Mouse (Mus musculus): ENCODE measurements around the gene Carmil1. TPM values are rescaled to one million over a fixed set of nuclear protein-coding genes. Genes with fewer than 3 reads are reported as not detected.

Carmil1 gene
- polyA plus RNA-seq, 1 experiment: 9.8 TPM

DNA sequence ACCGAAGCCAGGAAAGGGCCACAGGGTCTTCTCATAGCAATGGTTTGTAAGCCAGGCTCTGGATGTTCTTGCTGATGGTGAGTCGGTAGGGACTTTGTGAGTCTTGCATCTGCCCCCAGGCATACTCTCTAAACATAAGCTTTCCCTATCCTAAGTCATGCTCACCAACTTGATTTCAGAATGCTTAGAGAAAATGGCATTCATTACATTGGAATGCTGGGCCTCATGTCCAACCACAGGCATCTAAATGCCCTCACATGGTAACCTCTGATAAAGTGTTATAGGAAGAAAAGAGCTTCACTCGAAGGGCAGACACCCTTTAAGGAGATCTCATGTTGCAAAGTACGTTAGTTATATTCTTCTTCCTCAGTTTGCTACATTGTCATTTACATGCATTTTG lies 262.1 kb downstream of the Carmil1 start:
- Histone ChIP-seq H3K27ac (ENCODE audit: insufficient read depth, low read depth, low read length) (no peak overlapping the region), H3K36me3 (ENCODE audit: control insufficient read depth, insufficient read depth, low read length) (peaks cover 18% of the 10 kb centered on the region), H3K4me3 (ENCODE audit: low read depth, low read length) (no peak overlapping the region), H3K4me1 (ENCODE audit: control insufficient read depth, insufficient read depth, insufficient read length, low read length) (no peaks in the 10 kb centered on the region; the same call in 1 of the 2 replicates), H3K27me3 (ENCODE audit: control insufficient read depth, insufficient read depth, low read length) (no peaks in the 10 kb centered on the region)
- TF ChIP-seq CTCF (IDR thresholded peaks at IDR 0.05; ENCODE audit: extremely low read depth, insufficient read length, insufficient replicate concordance, low read depth, low read length): no peak
- 92% methylated on average over 4 of the region's 4 CpGs for WGBS

DNA sequence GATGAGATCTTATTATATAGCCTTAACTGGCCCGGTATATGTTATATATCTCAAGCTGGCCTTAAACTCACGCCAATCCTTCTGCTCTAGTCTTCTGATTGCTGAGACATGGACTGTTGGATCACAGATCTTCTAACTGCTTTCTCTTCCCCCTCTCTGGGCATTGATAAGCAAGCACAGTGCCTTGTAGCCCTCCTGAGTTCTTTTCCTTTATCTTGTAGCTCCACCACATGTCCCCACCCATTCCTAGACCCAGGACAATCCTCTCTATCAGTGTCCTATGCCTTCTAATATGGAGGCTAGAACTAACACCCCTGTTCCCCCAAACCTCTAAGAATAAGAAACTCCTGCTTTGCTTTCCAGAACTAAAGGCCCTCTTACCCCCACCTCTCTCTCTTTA lies 275.1 kb downstream of the Carmil1 start:
- Histone ChIP-seq H3K4me3 (ENCODE audit: low read depth, low read length) (no peak overlapping the region), H3K27me3 (ENCODE audit: control insufficient read depth, insufficient read depth, low read length) (no peaks in the 10 kb centered on the region), H3K4me1 (ENCODE audit: control insufficient read depth, insufficient read depth, insufficient read length, low read length) (no peaks in the 10 kb centered on the region), H3K27ac (ENCODE audit: insufficient read depth, low read depth, low read length) (no peak overlapping the region), H3K36me3 (ENCODE audit: control insufficient read depth, insufficient read depth, low read length) (peaks cover 3% of the 10 kb centered on the region; the same call in 1 of the 2 replicates)
- TF ChIP-seq POLR2A (IDR thresholded peaks at IDR 0.05; ENCODE audit: low read depth, low read length) (no peak), CTCF (IDR thresholded peaks at IDR 0.05; ENCODE audit: extremely low read depth, insufficient read length, insufficient replicate concordance, low read depth, low read length) (no peak)
- 81% methylated on average over 2 of the region's 2 CpGs for WGBS

DNA sequence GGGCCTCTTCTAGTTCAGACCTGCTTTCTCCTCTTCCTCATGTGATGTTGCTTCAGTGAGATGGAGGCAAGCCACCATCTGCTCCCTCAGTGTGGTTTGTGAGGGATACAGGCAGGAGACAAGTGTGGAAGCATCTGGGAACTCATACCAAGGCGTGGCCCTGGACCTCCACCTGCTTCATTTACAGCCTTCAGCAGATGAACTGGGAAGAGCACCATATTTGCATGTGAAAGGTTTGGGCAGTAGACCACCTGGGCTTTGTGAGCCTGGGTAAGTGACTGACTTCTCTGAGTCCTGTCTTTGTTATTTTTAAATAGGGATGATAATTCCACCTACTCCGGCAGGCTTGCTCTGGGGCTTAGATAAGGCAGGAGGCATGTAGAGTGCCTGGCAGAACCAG lies 278.8 kb downstream of the Carmil1 start:
- no peak for TF ChIP-seq POLR2A (IDR thresholded peaks at IDR 0.05; ENCODE audit: low read depth, low read length)
- TF ChIP-seq CTCF (IDR thresholded peaks at IDR 0.05; ENCODE audit: extremely low read depth, insufficient read length, insufficient replicate concordance, low read depth, low read length): no peak
- H3K4me3 ChIP-seq (ENCODE audit: low read depth, low read length): no peak overlapping the region
- no peaks in the 10 kb centered on the region for H3K36me3 ChIP-seq (ENCODE audit: control insufficient read depth, insufficient read depth, low read length)
- 58% methylated on average over 2 of the region's 2 CpGs for WGBS
- H3K27me3 ChIP-seq (ENCODE audit: control insufficient read depth, insufficient read depth, low read length): no peaks in the 10 kb centered on the region
- no peak overlapping the region for H3K27ac ChIP-seq (ENCODE audit: insufficient read depth, low read depth, low read length)
- no peaks in the 10 kb centered on the region for H3K4me1 ChIP-seq (ENCODE audit: control insufficient read depth, insufficient read depth, insufficient read length, low read length)

DNA sequence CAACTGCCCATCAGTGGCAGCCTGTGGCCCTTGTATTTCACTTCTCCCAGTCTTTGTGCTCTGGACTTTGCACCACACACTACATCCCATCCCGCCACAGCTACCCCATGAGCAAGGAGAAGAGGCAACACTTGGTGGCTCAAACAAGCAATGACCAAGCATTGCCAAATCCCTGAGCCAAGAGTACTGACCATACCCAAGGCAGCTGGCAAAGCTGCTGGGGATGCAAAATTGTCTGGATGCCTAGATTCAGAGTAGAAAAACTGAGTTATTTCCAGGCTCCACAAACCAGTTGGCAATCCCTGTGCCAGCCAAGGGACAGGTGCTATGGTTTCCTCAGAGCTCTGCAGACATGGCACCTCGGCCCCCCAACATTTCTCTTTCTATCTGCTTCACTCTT lies 279.5 kb downstream of the Carmil1 start:
- no peak for TF ChIP-seq POLR2A (IDR thresholded peaks at IDR 0.05; ENCODE audit: low read depth, low read length)
- TF ChIP-seq CTCF (IDR thresholded peaks at IDR 0.05; ENCODE audit: extremely low read depth, insufficient read length, insufficient replicate concordance, low read depth, low read length): no peak
- Histone ChIP-seq H3K27me3 (ENCODE audit: control insufficient read depth, insufficient read depth, low read length) (no peaks in the 10 kb centered on the region), H3K27ac (ENCODE audit: insufficient read depth, low read depth, low read length) (no peak overlapping the region), H3K4me3 (ENCODE audit: low read depth, low read length) (no peak overlapping the region), H3K36me3 (ENCODE audit: control insufficient read depth, insufficient read depth, low read length) (no peaks in the 10 kb centered on the region), H3K4me1 (ENCODE audit: control insufficient read depth, insufficient read depth, insufficient read length, low read length) (no peaks in the 10 kb centered on the region)
- 69% methylated on average over 2 of the region's 2 CpGs for WGBS

DNA sequence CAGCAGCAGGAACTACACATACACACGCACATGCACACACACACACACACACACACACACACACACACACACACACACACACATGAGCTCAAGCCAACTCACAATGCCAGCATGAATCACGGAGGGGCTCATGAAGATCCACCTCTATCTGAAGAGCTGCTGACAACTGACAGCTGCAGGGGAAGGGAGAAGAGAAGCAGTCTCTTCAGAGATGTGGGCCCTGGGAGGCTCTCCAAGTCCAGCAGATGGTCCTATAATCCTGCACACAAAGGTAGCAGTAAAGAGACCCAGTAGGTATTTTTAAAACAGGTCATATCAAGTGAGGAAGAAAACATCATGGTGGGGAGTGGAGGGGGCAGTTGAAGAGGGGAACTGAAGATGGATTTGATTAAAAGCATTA lies 281.8 kb downstream of the Carmil1 start:
- Histone ChIP-seq H3K36me3 (ENCODE audit: control insufficient read depth, insufficient read depth, low read length) (no peaks in the 10 kb centered on the region), H3K4me1 (ENCODE audit: control insufficient read depth, insufficient read depth, insufficient read length, low read length) (no peaks in the 10 kb centered on the region), H3K27me3 (ENCODE audit: control insufficient read depth, insufficient read depth, low read length) (no peaks in the 10 kb centered on the region), H3K27ac (ENCODE audit: insufficient read depth, low read depth, low read length) (no peak overlapping the region), H3K4me3 (ENCODE audit: low read depth, low read length) (no peak overlapping the region)
- 81% methylated on average over 2 of the region's 2 CpGs for WGBS
- TF ChIP-seq POLR2A (IDR thresholded peaks at IDR 0.05; ENCODE audit: low read depth, low read length) (no peak), CTCF (IDR thresholded peaks at IDR 0.05; ENCODE audit: extremely low read depth, insufficient read length, insufficient replicate concordance, low read depth, low read length) (no peak)

DNA sequence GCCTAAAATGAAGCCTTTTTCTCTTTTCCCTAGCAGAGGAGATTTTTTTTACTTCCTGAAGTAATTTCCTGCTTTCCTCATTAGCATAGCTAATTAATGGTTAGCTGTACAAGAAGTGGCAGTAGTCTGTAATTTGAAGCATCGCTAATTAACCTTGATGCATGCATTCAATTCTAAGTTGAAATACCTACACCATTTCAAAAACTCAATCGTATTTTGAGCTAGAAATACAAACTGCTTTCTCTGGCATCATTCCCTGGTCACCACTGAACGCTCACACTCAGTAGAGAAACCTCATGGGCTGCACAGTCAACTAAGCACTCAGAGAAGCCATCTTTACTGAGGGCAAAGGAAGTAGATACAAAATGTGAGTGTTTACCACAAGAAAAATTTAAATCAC lies 285.8 kb downstream of the Carmil1 start:
- Histone ChIP-seq H3K36me3 (ENCODE audit: control insufficient read depth, insufficient read depth, low read length) (no peaks in the 10 kb centered on the region), H3K27me3 (ENCODE audit: control insufficient read depth, insufficient read depth, low read length) (0 out of 2 replicates have a peak, but pooled peaks cover 8% of the 10 kb centered on the region), H3K4me3 (ENCODE audit: low read depth, low read length) (no peak overlapping the region), H3K4me1 (ENCODE audit: control insufficient read depth, insufficient read depth, insufficient read length, low read length) (no peaks in the 10 kb centered on the region), H3K27ac (ENCODE audit: insufficient read depth, low read depth, low read length) (no peak overlapping the region)
- 82% methylated on average over 3 of the region's 3 CpGs for WGBS
- no peak for TF ChIP-seq CTCF (IDR thresholded peaks at IDR 0.05; ENCODE audit: extremely low read depth, insufficient read length, insufficient replicate concordance, low read depth, low read length)
- TF ChIP-seq POLR2A (IDR thresholded peaks at IDR 0.05; ENCODE audit: low read depth, low read length): no peak

DNA sequence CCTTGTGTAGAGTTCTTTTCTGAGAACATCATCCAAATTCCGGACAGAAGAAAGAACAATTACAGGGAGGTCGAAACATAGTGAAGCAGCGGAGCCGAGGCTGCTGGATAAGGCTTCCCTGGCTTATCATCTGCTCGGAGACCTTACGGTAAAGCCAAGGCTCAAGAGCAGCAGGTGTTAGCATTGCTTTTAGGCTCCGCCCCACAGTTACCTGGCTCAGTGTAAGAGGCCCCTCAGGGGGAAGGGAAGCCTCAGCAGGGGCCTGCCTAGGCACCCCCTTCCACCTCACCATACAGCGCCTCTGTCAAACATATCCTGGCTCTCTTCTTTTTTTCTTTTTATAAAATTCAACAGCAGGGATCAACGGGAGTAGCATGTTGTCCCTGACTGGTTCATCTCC lies 286.6 kb downstream of the Carmil1 start:
- TF ChIP-seq CTCF (IDR thresholded peaks at IDR 0.05; ENCODE audit: extremely low read depth, insufficient read length, insufficient replicate concordance, low read depth, low read length) (no peak), POLR2A (IDR thresholded peaks at IDR 0.05; ENCODE audit: low read depth, low read length) (no peak)
- WGBS: 11% methylated on average over 9 of the region's 9 CpGs
- H3K4me1 ChIP-seq (ENCODE audit: control insufficient read depth, insufficient read depth, insufficient read length, low read length): no peaks in the 10 kb centered on the region

DNA sequence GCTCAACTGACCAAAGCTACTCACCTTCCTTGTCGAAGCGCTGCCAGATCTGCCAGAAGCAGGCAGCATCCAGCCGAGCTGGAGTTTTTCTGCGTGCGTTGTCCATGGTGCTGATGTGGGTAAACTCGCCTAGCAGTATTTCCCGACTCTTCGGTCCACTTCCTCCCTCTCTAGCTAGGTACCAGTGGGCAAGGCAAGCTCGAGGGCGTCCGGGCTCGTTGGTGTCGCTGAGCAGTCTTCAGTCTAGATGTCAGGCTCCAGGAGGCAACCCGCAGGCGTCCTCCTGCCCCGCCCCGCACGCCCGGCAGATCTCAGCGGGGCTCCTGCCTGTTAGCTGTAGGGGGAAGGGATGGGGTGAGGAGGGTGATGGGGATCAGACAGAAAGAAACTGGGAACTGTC lies 289.7 kb downstream of the Carmil1 start, which contains the start of gene Scgn:
Scgn (minus strand) TSS at position 287 of the 400 bp plus-strand sequence.
- no peak for TF ChIP-seq POLR2A (IDR thresholded peaks at IDR 0.05; ENCODE audit: low read depth, low read length)
- TF ChIP-seq CTCF (IDR thresholded peaks at IDR 0.05; ENCODE audit: extremely low read depth, insufficient read length, insufficient replicate concordance, low read depth, low read length): no peak
- 2% methylated on average over 20 of the region's 20 CpGs for WGBS

More for the DNA sequence above, 286.6 kb downstream of the Carmil1 start:
- H3K36me3 ChIP-seq (ENCODE audit: control insufficient read depth, insufficient read depth, low read length): no peaks in the 10 kb centered on the region
- H3K27ac ChIP-seq (ENCODE audit: insufficient read depth, low read depth, low read length): no peak overlapping the region
- H3K27me3 ChIP-seq (ENCODE audit: control insufficient read depth, insufficient read depth, low read length): 0 out of 2 replicates have a peak, but pooled peaks cover 8% of the 10 kb centered on the region
- no peak overlapping the region for H3K4me3 ChIP-seq (ENCODE audit: low read depth, low read length)

More for the DNA sequence above, 289.7 kb downstream of the Carmil1 start, which contains the start of gene Scgn:
- Histone ChIP-seq H3K27ac (ENCODE audit: insufficient read depth, low read depth, low read length) (no peak within 1 kb of the TSS), H3K4me1 (ENCODE audit: control insufficient read depth, insufficient read depth, insufficient read length, low read length) (no peaks in the 10 kb centered on the region), H3K36me3 (ENCODE audit: control insufficient read depth, insufficient read depth, low read length) (no peaks in the 10 kb centered on the region), H3K27me3 (ENCODE audit: control insufficient read depth, insufficient read depth, low read length) (0 out of 2 replicates have a peak, but pooled peaks cover 8% of the 10 kb centered on the region), H3K4me3 (ENCODE audit: low read depth, low read length) (no peak within 1 kb of the TSS)
